Mouse (Mus musculus) CH12.LX (cell line): ENCODE data around the gene Abo.

Experiments used
- CTCF ChIP-seq, 2 experiments: IDR thresholded peaks in 1 of 2; conservative IDR thresholded peaks in 1 of 2; 2 replicates each; pipeline ENCODE4 v1.5.1; 2011 to 2012; ENCODE audit warnings: low read depth in 2 of 2, low read length in 2 of 2, improper control_type of control experiment in 1 of 2, inconsistent platforms in 1 of 2, mild to moderate bottlenecking in 1 of 2, moderate library complexity in 1 of 2
- HCFC1 ChIP-seq: IDR thresholded peaks from 2 replicates; pipeline ENCODE4 v1.6.1; 2012; ENCODE audit warnings: low read depth, mild to moderate bottlenecking, inconsistent platforms, low read length, improper control_type of control experiment
- MAFK ChIP-seq: IDR thresholded peaks from 2 replicates; pipeline ENCODE4 v1.6.1; 2011; ENCODE audit warnings: low read length, improper control_type of control experiment; ENCODE audit not compliant: insufficient replicate concordance
- POLR2A ChIP-seq: IDR thresholded peaks from 2 replicates; pipeline ENCODE4 v1.6.1; 2011; ENCODE audit warnings: low read depth, mild to moderate bottlenecking, improper control_type of control experiment, low read length
- RAD21 ChIP-seq: IDR thresholded peaks from 2 replicates; pipeline ENCODE4 v1.6.1; 2011; ENCODE audit warnings: low read depth, mild to moderate bottlenecking, low read length, improper control_type of control experiment, moderate library complexity

GRCm38 (mm10) chr2:26906431-26906830 lies 41.7 kb upstream of the Abo start:
- TF ChIP-seq CTCF (conservative IDR thresholded peaks at IDR 0.05 in 1 of 2, IDR thresholded peaks at IDR 0.05 in 1 of 2; ENCODE audit: low read depth in 2 of 2, low read length in 2 of 2) (no peak), HCFC1 (no peak), RAD21 (no peak), POLR2A (no peak), MAFK (no peak)
